Mouse (Mus musculus) heart, adult 8-10 months (tissue): ENCODE measurements around the gene Lrrc1. TPM values are rescaled to one million over a fixed set of nuclear protein-coding genes. Genes with fewer than 3 reads are reported as not detected.

Experiments
- DNase-seq: peaks from one replicate; pipeline ENCODE4 v3.0.0; 2022; ENCODE audit warnings: low spot score
- total RNA-seq, 4 experiments: library from RNA; stranded (reverse); gene quantifications; 2 replicates each; pipeline ENCODE4 v1.2.4; 2022

Lrrc1 gene
- total RNA-seq, 4 experiments from 2014 or later, result 15.5 to 19.9 (median 16.8) TPM

DNA sequence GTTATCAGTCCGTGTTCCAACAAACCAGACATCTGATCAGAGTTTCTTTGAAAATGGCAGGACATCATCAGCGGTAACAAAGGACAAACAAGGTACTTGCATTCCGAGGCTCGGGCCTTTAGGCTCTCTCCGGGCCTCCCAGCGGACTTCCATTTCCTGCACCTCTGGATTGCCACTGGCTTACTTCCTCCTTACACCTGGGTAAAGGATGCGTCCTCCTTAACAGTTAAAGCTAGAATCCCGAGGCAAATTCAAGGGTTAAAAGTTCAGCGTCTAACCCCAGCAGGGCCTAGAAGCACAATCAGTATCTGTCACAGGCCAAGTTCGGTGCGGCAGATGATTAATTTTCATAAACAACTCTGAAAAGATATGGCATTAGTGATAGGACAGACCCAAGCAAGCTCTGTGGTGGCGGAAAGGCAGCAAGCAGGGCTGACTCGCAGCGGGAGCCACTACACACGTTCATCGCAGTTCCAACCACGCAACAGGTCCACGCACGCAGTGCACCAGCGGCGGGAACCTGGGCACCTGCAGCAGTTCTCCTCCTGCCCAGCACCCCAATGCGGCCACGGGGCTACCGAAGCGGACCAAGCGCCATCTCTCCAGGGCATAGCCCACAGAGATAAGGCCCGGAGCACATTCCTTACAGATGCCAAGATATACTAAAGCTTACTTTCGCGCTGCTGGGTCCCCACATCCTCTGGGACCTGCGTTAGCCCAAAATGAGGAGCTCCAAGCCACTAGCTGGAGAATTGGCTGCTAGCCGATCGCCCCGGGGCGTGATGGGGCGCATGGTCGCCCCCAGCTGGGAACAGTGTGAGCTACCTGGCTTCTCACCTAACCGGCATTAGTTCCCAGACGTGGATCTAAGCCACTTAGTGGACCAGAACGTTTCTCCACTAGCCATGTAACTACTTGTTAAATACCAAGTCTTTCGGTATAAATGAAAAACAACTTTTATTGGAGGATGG is 1.0 kb downstream of the Lrrc1 start:
- peak; percentile 42 for DNase-seq

DNA sequence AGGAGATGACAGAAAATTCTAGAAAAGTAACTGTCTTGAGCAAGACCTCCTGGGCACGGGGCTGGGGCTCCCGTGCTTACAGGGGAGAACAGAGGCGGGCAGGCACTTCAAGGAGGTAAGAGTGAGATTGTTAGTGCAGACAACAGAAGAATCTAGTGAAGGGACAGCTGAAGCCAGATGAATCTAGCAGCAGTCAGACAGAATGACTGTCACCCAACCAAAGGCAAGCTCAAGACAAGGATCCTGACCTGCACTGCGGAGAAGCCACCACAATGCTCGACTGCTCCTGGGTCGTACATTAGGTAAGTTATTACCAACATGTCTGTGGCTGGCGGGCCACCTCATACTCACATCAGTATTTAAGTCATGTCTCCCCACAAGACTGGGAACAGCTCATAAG is 3.1 kb downstream of the Lrrc1 start:
- DNase-seq, result no peak

DNA sequence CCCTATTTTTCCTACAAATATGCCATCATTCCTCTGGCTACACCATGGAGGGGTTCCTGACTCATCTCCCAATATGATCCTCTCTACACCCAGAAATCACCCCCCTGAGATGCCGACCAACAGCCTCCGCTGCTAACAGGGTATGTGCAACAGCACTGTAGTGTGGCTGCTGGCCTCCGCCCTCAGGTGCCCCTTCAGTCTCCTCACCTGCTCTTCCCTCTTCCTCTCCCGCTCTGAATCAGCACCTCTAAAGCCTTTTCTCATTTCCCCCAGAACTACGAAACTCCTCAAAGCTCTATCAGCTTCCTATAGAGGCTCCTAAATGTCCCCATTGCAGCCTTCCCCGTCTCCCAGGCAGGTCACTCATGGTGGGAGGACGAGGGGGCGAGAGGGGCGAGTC is 5.4 kb downstream of the Lrrc1 start:
- no peak for DNase-seq

DNA sequence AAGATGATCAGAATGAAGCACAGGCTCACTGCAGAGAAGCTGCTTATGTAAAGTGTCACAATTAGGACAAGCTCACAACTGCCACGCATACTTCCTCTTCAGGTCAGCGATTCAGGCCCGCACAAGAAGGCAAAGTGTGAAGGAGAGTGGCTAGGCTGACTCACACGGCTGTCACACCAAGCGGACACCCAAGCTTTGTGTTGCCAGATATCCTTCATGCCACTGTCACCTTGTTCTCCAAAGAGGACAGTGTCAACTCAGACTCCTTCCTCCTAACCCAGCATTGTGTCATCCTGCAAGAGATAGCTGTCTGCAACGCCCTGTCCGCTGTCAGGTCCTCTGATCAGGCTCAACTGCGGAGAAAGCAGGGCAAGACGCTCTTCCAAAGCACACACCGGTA is 7.3 kb downstream of the Lrrc1 start:
- no peak for DNase-seq

DNA sequence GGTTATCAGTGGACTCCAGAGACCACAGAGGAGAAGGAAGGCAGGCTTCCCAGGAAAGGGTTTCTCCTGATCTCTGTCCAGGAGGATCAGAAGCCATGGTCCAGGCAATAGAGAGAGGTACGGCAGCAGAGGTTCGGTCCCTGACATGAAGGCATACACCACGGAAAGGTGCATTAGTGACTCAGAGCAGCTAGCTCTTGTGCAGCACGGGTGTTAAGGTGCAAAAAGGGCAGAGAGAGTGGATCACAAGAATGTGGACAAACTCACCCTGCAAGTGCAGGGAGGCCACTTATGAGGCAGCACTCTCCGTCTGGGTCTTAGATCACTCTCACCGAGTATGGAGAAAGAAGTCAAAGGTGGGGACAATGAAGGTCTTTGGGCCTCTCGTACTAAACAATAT is 7.8 kb downstream of the Lrrc1 start:
- no peak for DNase-seq

DNA sequence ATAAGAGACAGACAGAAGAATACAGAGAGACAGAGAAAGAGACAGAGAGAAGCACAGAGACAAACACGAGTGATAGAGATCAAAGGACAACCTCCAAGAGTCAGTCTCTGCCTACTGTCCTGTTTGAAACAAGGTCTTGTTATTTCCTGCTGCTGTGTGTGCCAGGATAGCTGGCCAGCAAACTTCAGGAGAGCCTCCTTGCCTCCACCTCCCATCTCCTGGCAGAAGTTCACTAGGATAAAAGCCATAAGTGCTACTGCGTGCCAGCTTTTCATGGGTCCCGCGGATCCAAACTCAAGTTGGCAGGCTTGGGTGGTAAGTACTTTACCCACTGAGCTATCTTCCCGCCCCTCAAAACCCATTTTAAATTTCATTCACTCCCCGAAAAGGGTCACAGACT is 8.4 kb downstream of the Lrrc1 start:
- DNase-seq, result no peak

DNA sequence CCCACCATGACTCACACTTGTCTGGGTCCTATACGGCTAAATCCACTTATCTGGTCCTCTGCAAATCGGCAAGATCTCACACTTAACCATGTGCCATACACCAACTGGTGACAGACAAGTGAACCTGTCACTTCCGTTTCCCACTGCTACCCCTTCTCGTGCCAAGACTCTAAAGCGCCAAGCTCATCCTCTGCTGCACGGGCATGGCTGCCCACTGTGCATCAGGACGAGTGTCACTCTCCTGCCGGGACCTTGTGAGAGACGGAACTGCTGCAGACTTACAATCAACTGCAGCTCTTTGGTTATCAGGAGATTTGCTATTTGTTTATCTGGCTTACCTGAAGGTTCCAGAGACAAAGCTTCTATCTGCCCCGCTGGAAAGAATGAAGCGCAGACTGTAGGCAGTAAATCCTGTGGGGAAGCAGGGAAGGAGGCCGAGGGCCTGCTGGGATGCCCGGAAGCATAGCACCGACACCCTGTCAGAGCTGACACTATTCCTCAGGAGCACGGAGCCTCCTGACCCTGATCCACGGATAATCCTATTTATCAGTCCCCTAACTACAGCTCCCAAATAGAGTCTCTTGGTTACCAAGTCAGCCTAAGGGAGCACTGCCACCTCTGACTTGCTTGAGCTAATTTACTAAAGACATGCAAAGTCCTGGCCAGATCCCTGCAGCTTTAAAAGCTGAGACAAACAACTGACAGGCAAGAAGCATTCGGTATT is 9.5 kb downstream of the Lrrc1 start:
- no peak for DNase-seq

DNA sequence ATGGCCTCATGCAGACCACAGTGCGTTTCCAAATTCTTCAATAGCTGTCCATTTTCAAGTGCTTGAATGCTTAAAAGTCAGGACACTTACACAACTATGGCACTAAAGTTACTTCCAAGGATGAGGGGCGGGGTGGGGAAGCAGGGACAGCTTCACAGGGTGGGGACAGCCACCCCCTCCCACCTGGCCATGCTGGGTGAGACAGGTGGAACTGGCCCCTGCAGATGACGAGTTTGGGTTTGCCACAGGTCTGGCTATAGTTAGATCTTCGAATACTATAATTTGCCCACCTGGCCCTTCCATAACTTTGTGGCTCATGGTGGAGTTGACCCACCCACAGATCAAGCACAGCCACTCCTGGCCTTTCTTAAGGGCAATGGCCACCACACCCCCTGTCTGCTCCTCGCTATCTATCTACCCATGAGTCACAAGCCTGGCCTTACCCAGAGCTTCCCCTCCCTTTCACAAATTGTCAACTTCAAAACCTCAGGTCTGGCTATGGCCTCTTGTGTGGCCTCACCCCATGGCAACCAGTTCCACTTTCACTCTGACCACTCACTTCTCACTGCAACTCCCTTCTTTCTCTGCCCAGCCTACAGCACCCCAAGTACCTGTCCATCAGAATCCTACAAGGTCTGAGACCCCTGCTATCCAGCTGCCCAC is 16.2 kb downstream of the Lrrc1 start:
- no peak for DNase-seq

DNA sequence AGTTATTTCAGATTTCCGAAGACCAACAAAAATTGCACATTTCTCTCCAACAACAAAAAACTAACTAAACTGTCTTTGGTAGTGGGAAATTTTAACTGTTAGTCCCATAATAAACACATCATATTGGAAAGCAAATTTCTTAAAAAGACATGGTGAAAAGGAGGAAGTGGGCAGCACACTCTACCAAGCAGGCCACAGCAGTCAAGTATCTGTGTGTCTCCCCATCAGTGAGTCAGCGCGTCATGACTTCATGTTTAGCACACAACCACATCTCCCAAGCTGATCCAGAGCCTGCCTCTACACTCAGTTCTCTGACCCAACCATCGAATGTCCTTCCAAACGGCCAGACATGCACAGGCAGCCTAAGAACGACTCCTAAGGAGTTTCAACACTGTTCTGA is 17.5 kb downstream of the Lrrc1 start:
- DNase-seq, result no peak

DNA sequence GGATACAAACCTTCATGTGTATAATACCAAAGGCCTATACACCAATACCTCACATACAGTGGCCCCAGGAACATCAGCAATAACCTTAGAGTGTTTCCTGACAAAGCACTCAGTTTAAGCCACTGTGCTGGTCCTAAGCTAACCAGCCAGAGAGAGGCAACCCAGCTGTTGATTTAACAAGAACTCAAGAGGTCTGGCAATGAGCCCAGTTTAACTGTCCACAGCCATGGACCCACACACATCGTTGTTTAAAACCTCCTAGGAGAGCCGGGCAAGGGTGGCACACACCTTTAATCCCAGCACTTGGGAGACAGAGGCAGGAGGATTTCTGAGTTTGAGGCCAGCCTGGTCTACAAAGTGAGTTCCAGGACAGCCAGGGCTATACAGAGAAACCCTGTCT is 18.0 kb downstream of the Lrrc1 start:
- no peak for DNase-seq

DNA sequence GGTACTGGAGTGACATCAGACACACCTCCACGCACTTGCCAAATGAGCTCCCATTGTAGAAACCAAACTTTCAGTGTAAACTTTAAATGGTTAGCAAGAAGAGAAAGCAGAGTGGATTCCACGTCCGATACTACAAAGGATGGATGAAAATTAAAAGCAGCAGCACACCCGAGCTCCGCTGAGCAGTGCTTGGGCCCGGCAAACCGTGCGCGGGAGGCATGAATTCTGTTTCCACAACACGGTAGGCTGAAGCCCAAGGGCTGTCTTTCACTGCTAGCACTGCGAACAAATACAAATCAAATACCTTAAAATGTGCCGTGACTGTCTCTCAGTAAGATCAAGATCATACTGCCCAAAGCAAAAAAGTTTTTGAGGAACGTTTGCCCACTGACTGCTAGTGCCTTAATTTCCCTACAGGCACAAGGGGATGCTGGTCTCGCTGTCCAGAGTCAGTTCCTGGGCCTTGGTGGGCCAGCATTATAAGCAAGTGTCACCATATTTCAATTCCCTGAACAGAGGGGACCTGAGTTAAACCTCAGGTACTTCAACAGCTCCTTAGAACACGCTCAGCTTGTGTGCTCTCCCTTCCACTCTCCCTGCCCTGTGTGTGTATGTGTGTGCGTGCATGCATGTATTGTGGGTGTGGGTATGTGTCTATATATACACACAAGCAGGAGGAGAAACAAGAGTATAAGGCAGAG is 18.9 kb downstream of the Lrrc1 start:
- no peak for DNase-seq

DNA sequence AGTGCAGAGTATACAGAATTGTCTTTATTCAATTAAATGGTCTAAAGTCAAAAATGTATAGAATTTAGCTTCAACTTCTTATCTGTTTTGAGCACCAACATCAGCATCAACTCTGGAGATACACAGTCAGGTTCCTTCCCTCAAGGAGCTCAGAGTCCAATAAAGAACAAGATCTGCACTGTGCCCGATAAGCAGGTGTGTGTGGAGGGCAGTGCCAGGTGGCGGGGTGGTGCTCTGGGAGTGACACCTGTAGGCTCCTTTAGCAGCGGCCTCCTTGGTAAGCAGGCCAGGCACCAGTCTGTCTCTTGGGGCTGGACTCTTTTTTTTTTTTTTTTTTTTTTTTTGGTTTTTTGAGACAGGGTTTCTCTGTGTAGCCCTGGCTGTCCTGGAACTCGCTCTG is 20.9 kb downstream of the Lrrc1 start:
- DNase-seq, result no peak

DNA sequence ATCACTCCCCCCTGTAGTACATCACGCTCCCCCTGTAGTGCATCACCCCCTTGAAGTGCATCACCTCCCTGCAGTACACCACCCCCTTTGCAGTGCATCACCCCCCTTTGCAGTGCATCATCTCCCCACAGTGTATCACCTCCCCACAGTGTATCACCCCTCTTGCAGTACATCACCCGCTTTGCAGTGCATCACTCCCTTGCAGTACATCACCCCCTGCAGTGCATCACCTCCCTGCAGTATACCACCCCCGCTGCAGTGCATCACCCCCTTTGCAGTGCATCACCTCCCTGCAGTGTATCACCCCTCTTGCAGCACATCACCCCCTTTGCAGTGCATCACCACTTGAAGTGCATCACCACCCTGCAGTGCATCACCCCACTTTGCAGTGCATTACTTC is 22.2 kb downstream of the Lrrc1 start:
- DNase-seq, result no peak

DNA sequence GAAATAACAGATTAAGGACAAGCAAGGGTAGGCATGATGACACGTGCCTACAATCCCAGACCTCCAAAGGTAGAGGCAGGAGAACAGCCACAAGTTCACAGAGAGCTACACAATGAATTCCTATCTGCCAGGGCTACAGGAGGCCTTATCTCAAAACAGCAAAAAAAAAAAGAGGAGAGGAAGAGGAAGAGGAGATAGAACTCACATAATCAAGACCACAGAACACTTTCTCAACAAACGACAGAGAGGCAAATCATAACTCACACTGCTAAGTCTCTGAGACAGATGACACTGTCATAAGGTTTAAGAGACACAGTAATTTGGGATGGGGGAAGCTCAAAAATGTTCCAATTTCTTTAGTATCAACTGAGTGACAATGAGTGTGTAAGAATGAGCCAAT is 25.5 kb downstream of the Lrrc1 start:
- DNase-seq, result no peak

DNA sequence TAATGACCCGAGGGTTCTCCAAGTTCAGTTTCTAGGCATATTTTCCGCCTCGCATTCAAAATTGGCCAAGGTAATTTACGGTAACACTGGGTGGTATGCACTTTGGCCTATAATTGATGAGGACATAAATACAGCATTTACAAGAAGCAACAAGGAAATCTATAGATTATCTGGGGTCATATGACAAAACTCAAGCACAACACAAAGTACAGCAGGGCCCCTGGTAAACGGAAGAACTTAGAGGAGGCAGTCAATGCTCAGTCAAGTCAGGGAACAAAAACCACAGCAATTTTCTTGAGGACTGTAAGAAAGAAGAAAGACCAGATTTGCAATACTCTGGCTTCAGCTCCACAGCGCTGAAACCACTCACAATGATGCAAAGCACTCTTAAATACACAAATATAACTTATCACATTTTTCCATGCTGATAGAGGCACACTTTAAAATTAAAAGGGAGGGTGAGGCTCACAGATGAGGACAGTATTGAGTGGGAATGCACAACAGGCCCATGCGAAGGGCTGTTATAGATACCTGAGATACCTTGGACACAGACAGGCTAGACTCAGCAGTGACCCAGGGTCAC is 27.8 kb downstream of the Lrrc1 start:
- DNase-seq, result no peak

DNA sequence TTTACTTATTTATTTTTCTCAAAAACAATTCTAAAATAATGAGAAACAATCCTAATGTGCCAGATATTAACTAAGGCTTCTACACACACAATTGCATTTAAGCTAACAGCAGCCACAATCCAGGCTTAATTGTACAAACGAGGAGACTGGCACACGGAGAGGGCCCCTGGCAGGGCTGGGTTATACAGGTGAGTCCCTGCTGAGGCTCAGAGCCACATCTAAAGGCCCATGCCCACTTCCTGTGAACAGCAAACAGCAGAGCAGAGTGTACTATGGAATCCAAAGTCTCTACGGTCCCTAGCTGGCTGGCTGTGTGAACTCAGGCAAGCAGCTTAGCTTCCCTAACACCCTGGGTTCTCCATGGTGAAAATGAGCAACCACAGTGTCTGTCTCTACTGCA is 30.8 kb downstream of the Lrrc1 start:
- no peak for DNase-seq

DNA sequence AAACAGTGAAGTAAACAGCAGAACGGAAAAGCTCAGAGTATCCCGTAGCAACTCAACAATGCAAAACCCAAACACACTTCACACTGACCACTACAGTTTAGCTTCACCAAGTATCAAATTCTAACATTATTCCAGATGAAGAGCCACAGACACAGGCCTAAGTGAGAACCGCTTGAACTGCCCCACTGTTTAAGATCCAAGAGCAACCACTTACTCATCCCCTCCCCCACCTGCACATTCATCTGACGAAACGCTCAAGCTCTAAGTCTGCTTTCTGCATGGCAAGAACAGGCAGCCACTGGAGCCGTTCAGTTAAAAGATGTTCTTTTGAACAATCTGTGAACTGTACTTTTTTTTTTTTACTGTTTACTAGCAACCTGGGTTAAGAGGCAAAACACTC is 32.5 kb downstream of the Lrrc1 start:
- DNase-seq, result no peak

DNA sequence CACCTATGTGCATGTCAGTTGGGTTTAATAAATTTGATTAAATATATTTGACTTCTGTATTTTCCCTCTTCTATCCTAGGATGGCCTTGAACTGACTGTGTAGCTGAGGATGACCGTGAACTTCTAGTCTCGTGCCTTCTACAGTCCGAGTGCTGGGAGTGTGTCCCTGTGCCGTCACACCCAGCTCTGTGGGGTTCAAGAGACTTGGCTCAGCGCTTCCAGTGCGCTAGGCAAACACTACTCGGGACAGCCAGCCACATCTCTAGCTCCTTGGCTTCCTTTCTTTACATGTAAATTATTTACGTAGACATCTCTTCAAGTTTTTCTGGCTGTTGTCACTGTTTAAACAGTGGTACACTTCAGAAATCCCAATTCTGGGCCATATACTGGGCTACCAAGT is 34.1 kb downstream of the Lrrc1 start:
- no peak for DNase-seq

DNA sequence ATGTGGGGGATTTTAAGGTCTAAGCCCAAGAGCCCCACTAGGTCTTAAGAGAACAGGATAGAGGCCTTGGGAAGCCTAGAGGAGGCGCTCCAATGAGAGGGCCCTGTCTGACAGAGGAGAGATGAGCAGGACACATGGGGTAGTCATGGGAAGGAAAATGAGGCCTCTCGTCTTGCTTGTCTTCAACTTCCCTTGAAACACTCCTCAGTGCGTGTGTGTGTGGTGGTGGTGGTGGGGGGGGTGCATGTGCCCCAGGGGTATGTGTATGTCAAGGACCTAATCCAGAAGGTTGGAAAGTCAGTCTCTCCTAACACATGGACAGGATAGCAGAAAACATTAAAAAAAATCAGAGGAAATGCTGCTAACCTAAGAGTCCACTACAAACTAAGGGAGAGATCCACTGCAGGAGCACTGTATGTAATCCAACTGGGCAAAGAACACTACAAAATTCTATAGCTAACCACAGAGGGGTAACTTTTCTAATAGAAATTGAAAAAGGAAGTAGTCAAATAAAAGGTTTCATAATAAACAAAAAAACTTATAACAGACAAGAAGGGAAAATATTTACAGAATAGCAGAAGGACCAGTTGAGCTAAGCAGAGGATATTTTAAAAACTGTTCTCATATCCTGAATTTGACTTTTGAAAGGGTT is 36.8 kb downstream of the Lrrc1 start:
- DNase-seq, result no peak

DNA sequence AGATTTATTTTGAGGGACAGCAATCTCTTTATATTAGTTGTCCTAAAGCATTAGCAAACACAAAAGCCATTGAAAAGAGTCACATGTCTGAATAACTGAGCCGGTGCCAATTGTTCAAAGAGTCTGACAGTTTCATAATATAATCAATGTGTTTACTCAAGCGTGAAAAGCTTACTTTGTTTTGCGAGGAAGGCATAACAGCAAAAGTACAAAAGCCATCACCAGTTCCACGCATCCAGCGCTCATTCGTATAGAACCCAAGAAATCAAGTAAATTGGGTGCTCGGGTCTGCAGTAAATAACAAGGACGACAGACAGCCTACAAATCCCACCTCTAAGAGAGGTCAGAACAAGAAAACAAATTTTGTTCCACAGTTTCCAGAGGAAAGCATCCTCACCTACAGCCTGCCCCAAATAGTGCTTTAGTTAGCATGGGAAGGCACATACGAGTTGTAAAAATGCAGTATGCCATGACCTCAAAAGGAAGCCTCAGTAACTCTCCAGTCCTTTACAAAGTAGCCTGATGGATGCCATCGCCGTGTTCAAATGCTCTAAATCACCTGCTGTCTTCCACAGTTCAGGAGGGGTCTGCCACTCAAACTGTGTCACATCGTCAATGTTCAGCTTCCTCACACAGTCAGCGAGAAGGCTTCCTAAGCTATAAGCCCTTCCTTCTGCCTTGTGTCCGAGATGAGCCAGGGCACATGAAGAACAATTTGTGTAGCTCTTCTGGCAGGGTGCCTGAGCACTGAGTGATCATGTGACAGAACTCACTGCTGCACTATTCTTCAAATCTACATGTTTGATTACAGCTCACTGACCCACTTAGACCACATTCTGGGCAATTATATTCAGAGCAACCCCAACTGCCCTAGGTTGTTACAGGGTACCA is 41.9 kb downstream of the Lrrc1 start:
- peak; percentile 28 for DNase-seq
